Mouse (Mus musculus): ENCODE results near the gene Nus1.

Nus1 gene

DNA sequence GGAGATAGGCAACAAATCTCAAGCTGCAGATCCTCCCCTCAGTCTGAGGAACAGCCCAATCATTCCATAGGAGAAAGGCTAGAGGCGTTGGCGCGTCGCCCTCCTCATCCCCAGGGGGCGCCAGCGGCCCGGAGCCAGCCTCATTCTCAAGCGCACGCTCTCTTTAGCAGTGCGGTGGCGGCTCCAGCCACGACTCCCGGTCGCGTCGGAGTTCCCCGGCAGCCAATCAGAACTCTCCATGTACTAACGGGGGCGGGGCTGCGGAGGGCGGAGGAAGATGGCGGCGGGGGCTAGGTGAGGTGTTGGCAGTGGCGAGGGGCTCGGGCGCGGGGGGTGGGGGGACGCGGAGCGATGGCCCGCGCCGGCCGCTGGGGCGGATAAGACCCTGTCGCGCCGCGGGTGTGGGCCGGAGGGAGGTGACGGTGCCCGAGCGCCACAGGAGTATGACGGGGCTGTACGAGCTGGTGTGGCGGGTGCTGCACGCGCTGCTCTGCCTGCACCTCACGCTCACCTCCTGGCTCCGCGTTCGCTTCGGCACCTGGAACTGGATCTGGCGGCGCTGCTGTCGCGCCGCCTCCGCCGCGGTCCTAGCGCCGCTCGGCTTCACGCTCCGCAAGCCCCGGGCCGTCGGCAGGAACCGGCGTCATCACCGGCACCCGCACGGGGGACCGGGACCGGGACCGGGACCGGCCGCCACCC lies at the start of gene Nus1:
Gene Nus1 (plus strand): TSS at position 249 of the 699 bp plus-strand sequence.
- DNase-seq (ENCODE audit: low spot score), result peak; percentile 99

DNA sequence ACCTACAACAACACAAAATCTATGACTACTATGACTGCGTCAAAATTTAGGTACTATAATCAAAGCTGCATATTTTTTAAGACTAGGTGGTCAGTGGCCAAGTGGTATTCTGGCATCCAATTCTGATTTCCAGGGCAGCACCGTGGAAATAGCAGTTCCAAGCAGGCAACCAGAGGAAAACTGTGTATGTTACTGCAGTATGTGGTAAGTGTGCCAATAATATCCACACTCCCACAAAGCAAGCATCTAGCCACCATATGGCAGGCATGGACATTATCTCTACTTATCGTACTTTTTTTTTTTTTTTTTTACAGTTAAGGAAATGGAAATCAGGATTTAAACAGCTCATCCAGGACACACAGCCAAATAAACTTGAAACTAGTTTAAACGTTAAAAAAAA lies 49.0 kb upstream of the Nus1 start:
- no peak for DNase-seq (ENCODE audit: low spot score)

DNA sequence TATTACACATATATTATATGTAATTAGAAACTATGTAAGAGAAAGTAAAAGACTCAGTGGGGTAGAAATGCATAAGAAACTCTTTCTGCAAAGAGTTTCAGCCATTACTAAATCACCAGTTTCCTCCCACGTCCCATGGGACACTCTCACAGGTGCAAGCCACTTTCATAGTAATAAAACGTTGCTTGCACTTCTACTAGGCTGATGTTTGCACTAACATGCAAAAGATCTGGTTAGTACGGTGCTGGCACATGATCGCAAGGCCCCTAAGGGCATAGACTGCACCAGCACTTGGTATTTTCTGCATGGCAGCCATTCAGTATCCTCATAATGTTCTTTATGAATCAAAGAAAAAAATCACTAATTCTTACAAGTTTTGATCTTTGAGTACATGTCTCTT lies 43.5 kb upstream of the Nus1 start:
- DNase-seq (ENCODE audit: low spot score), result no peak

DNA sequence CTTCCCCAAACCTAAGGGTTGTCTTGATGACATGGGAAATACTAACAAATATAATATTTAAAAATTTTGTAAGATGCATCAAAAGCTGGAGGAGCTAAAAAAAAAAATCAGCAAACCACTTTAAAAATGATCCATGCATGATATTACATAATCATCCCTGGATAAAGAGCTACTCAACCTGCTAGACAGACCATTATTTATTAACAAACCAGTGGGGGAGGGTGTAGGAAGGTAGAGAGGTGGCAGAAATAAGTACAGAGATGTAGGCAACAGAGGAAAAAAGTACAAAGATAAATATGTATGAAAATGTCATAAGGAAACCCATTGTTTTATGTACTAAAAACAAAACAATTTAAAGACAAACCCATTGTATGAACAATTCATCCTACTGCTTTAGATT lies 42.7 kb upstream of the Nus1 start:
- DNase-seq (ENCODE audit: low spot score), result no peak

DNA sequence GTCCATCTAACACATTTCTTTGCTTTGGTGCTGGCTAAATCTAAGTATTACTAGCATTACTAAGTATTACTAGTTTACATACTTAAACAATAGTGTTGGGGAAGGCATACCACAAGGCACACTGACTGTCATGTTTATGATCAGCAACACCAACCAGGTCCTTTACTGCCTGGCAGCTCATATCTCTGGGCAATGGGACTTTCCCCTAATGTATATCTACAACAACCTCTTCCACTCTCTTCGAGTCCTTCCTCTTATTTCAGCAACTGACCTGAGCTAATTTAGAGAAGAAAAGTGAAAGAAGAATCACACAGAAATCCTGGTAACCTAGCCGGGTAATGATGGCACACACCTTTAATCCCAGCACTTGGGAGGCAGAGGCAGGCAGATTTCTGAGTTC lies 40.9 kb upstream of the Nus1 start:
- no peak for DNase-seq (ENCODE audit: low spot score)

DNA sequence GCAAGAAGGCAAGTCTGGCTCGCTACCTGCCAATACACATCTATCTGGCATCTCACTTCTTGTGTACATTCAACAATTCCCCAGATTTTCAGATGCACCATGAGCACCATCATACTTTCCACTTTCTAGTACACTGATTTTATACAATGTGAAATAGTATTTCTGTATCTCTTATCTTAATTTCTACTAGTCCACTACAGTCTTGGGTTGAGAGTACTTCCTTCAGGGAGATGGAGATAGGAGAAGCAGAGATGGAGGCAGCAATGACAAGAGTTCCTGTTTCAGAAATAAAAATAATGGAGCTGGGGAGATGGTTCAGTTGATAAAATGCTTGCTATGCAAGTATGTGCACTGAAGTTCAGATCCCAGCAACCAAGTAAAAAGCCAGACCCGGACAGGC lies 39.5 kb upstream of the Nus1 start:
- no peak for DNase-seq (ENCODE audit: low spot score)

DNA sequence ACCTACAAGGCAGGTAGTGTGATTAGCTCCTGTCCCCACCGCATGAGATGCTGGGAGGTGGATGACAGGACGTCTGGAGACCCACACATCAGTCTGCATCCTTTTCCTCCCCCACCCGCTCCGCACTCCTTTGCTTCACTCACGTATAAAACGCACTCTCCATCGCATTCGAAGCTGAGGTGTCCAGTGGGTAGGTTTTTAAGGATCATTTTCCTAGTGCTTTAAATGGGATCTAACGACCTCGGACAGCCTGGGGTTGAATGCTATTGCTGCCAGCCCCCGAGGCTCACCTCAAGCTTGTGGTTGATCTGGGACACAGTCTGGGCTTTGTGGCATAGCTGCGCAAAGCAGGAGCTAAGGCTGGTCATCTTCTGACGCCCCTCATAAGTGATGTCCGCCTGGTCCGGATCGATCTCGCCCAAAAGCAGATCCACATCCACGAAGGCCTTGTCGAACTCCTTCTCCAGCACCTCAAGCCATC lies 36.0 kb upstream of the Nus1 start:
- DNase-seq (ENCODE audit: low spot score), result no peak

DNA sequence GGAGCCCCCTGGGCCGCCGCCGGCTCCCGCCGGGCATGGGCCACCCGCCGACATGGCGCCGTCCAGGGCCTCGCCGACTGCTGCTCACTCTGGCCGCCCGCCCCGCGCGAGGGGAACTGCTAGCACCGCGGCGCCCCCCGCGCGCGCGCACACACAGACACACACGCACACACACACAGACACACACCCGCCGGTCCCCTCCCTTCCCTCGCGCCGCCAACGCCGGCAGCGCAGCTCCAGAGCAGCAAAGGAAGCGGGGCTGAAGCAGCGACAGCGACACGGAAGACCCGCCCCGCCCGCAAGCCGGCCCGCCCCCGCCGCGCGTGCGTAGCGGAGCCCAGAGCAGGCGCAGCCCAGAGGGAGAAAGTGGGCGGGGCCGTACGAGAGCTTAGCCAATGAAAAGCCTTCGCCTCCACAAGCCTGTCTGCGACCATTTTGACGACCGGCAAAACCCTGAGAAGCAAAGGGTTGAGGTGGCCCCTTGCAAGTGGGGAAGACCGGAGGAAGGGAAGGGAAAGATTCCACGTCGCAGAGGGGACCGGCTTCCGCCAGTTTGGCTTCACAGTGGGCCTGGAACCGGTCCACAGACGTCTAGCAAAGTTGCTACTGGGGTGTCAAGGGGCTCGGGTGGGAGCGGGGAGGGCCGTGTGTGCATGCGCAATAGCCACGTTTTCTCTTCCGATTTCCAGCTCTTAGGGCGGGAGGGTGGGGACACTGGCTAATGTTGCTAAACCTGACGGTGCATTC lies 35.3 kb upstream of the Nus1 start, which contains the start of gene Gopc:
Gene Gopc (minus strand): TSS at position 280 of the 747 bp plus-strand sequence.
- DNase-seq (ENCODE audit: low spot score), result peak; percentile 99

DNA sequence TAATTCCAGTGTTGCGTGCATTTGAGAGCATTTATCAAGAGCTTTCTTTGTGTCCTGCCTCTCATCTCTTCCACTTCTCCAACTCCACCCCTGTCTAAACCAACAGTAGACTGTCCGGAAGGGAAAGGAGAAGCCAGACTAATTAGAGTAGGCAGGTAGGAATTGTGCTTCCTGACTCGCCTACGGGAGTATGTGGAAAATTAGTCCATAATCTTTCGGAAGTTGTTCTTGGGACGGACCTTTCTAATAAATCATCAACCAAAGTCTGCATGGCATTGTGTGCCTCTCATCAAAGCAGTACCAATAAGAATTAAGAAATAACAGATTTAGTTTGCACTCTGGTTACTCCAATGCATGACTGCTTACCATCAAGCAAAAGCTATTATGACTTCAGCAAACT lies 34.3 kb upstream of the Nus1 start:
- no peak for DNase-seq (ENCODE audit: low spot score)

DNA sequence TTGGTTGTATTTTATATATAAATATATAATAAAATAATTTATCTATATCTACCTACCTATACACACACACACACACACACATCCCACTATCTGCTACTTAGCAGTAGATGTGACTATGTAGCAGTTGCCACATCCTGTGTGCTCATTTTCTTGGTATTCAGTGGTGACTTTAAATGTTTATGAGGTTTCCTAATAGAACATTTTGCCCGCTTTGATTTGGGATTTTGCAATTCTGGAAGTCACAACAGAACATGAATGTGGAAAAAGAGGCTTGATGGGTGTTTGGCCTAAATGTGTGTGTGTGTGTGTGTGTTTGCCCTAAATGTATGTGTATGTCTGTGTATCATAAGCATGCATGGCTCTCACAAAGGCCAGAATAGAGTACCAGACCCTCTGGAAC lies 33.8 kb upstream of the Nus1 start:
- DNase-seq (ENCODE audit: low spot score), result no peak

DNA sequence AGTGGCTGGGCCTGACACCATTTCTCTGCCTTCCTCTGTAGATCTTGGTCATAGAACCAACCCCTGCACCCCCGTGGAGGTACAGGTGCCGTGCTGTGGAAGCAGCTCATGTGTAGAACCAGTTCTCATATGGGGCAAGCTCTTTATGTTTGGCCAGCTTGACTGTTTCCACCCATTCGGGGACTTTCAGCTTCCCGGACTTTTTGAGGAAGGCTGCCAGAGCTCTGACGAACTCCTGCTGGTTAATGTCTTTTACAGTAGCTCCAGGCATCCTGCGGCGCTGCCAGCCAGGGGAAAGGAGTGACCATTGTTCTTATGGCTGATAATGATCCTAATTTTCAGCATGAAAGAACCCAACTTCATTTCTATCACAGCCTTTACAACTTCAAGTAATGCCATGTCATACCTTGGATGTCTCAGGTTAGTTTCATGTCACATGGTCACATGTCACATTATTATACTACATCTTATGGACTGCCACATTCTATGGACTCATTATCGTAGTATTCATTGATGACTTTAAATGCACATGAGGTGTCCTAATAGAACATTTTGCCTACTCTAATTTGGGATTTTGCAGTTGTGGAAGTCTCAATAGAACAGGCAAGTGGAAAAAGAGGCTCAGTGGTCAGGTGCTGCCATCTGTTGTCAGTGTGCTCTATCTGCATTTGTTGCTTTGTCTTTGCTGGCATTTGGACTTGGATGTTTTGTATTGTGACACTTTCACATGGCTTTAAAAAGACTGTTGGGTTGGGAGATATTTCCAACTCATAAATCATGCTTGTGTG lies 32.3 kb upstream of the Nus1 start:
- peak; percentile 84 for DNase-seq (ENCODE audit: low spot score)

DNA sequence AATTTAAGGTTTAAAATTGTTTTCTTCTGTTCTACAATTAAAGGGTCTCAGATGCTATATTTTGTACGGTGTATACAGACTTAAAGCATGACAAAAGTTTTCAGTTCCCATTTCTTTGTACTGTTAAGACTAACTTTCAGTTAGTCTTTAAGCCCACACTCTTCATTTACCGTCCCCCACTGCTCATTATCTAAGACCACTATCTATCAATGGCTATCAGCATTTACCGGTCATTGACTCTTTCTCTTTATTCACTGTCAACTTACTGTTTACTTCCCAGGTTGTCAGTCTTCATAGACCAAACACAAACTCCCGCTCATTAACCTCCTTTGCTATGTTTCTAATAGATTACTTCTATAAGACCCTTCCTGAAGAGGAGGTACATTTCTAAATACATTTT lies 30.2 kb upstream of the Nus1 start:
- no peak for DNase-seq (ENCODE audit: low spot score)

DNA sequence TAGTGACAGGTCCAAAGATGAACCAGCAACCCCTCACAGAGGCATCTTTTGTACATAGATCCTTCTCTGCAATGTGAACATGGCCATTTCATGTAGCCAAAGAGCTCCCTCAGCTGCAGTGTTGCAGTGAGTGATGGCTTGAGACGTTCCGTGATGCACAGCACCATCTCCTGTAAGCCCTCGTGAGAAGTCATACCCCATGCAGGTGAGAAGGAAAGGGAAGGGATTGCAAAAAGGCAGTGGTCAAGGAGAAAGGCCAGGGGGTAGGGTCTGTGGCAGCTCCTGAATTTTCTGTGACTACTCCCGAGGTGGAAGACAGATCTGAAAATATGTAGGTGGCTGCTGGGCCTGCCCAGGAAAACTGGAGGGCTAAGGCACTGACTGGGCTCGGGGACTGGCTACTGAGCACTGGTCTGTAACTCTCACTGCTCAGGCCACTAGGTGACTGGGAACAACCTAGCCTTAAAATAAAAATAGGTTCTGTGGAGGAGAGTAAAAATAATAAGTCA lies 28.4 kb upstream of the Nus1 start, which contains the start of gene Nepn:
Gene Nepn (plus strand): TSS at position 51 of the 509 bp plus-strand sequence.
- DNase-seq (ENCODE audit: low spot score), result no peak

DNA sequence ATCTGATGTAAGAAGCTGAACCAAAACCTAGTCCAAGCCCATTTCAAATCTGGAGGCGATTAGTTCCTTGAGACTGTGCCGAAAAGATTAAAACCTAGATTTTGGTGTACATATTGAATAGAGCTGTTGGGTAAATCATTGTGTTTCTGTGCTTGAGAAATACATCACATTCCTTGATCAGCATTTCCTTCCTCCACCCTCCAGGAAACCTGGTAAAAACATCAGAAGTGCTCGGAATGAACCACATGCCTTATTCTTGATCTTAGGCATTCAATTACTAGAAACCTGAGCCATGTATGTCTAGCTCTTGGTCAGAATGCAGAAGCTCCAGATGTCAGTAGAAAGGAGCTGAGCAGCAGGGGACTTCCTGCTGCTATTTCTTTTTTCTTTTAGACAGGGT lies 27.9 kb upstream of the Nus1 start:
- no peak for DNase-seq (ENCODE audit: low spot score)

DNA sequence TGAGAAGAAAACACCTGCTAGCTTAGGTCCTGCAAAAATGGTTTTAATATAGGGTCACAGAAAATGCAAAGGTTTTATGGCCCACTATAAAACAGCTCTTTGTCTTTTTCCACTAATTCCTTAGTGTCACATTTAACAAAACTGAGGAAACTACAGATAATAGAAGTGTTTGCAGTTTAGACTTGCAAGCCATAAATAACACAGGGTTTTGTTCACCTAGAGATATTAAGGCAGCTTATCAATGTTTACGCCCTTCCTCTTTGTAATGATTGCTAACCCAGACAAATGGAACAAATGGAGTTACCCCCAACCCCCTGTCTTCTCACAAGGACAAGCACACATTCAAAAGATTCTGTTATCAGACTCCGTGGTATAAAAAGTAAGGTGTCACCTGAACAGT lies 26.1 kb upstream of the Nus1 start:
- no peak for DNase-seq (ENCODE audit: low spot score)

DNA sequence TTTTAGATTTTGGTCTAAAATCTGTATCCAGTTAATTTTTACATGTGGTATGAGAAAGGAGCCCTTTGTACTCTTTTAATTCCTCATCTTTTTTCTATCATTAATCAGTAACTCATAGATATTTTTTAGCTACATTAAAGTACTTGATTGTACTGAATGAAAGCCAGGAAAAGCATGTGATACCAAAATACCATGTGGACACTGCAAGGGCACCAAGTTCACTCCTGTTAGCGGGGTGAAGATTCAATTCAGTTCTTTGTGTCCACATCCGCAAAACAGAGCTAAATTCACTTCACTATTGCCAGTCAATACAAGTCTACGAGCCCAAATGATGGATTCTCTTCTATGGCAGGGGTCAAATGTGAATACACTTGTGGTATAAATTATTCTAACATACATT lies 20.7 kb upstream of the Nus1 start:
- no peak for DNase-seq (ENCODE audit: low spot score)

DNA sequence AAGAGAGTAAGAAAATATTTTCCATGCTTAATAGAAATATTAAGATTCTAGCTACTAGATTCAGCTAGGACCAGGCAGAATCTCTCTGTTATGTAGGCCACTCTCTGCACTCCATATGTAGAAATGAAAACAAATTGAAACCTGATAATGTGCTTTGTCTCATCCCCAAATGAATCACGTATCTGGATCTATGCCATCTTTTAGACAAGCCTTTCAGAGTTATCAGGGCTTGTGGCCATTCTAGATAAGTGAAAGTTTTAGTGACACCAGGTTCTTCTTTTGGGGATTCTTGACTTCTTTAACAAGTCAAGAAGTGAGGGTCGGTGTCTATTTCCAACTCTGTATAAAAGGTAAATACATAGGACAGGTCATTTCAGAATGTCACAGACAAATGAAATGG lies 18.6 kb upstream of the Nus1 start:
- DNase-seq (ENCODE audit: low spot score), result no peak

DNA sequence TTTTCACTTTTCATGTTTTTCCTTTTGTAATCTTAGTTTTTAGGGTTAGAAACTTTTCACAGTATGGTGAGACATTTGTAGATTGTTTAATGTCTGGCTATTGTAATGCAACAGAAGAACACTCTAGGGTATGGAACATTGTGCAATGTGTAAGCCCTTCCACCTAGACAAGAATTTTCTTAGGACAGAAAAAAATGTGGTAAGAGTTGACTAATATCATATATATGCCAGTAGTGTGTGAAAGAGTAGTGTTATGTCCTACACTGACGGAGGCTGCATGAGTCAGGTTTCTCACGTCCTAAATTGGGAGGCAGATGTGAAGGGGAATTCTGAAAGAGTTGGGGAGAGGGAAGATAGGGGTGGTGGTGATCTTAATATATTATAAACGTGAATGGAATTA lies 17.6 kb upstream of the Nus1 start:
- DNase-seq (ENCODE audit: low spot score), result no peak

DNA sequence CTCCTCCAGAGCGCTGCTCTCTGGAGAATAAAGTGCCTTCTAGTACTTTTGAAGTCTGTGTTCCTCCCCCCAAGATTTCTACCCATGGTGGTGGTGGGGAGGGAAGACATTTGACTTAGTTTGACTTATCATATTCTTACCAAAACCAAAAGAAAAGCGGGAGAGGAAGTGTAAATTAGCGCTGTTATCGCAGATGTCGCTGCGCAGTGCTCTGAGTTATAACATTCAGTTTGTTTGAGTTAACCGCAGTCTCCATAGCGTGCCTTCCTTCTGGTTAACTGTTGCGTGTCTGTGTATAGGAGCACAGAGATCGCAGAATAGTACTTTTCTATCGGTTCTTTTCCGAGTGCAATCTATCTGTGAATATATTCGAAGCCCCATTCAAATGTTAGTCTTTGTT lies 12.2 kb upstream of the Nus1 start:
- no peak for DNase-seq (ENCODE audit: low spot score)

DNA sequence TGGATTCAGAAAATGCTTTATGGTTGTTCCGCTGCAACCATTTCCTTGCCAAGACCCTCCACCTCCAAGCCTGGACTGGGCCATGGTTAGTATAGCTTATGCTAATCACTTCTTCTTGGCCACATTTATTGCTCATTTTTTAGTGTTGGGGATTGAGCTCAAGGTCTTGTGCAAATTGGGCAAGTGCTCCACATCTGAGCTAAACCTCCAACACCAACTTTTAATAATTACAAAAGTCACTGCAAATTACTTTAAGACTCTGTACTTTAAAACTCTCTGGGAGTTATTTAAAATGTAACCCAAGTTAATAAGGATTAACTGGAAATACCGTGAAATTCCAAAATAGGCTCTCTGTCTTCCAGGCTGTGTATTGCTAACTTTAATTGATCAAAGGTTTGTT lies 9.8 kb upstream of the Nus1 start:
- DNase-seq (ENCODE audit: low spot score), result no peak

DNA sequence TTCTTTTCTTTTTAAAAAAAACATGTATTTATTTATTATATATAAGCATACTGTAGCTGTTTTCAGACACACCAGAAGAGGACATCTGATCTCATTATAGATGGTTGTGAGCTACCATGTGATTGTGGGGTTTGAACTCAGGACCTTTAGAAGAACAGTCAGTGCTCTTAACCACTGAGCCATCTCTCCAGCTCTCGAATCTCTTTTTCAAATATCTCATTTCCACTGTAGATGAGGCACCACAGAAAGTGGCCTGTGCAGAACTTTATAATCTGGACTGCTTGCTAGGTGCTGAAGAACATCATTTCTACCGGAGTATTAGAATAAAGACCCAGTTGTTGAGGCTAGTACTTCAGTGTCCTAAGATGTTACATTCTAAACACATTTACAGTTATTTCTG lies 2.3 kb upstream of the Nus1 start:
- DNase-seq (ENCODE audit: low spot score), result no peak

DNA sequence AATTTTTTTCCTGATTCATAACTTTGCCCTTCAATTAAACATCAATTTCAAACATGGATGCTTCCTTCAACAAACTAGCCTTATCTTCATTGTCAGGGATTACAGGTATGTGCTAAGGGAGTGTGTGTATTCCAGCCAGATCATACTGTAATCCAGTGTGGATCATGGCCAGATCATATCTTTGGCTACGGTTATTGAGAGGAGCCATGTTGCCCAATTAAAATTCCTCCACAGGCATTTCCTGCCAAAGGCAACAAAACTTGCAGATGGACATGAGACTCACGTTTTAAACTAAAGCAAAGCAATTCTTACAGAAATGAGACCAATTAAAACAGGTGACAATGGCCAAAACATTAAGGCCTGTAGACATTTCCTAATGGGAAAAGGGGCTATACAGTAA lies 889 bp upstream of the Nus1 start:
- no peak for DNase-seq (ENCODE audit: low spot score)

Measured in retina, embryonic 14.5 days (tissue).